Mouse (Mus musculus) common myeloid progenitor, adult 5-6 weeks (primary cell): ENCODE measurements at regions not wholly inside any gene's neighbourhood (a gene's known extent, or its start where the extent isn't known, plus 50 kb on each side); places are given as distances from the start of the nearest gene placed in this dataset.

ENCODE experiments used
- ATAC-seq: replicated peaks from 2 replicates; pipeline ENCODE4 v1.8.0; 2016; ENCODE audit warnings: low read depth, mild to moderate bottlenecking, moderate TSS enrichment, inconsistent platforms; ENCODE audit not compliant: poor library complexity, severe bottlenecking

DNA sequence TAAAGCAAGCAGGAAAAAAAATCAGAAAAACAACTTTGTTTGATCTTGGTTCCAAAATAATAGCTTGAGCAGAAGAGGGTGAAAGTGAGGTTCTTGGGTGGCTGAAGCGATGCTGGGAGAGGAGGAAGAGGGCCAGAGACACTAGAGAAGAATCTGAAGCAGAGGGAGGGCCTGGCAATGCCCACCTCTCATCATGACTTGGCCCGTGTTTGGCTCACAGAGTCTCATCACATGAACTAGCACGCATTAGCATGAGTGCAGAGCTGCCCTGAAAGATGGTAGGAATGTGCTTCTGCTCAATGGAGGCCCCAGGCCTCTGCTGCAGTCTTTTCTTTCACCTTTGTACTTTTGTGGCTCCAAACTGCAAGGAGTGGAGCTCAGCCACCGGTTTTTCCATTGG, 588.6 kb downstream of the Rnf144a start:
- no peak for ATAC-seq

- no peak for ATAC-seq
These were observed 598.8 kb downstream of the Rnf144a start for GRCm38 (mm10) chr12:25816248-25816647.

- ATAC-seq: no peak
These were observed 620.0 kb downstream of the Rnf144a start for GRCm38 (mm10) chr12:25795092-25795491.

- ATAC-seq: no peak
These were observed 620.5 kb downstream of the Rnf144a start for GRCm38 (mm10) chr12:25794571-25794970.

DNA sequence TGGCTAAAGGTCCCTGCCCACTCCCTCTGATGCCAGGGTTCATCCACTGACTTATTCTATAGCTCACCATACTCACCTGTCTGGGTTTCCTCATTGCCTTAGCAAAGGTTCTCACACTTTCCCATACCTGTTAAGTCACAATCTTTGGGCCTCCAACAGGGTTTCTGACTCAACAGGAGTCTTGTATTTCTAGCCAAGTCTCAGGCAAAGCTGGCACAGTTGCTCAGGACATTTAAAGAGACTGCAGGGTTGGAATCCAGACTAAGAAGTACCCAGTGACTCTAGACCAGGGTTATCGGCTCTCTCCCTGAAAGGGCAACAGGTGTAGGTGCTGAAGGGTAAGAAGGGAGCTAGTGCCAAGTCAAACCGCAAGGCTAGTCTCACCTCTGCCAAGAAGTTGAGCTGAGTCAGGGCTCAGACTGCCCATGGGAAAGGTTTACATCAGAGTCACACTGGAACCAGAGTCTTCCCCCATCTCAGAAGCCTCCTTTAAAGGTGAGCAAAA, 622.4 kb downstream of the Rnf144a start:
- ATAC-seq: no peak

- no peak for ATAC-seq
These were observed 624.1 kb downstream of the Rnf144a start for GRCm38 (mm10) chr12:25790956-25791355.

DNA sequence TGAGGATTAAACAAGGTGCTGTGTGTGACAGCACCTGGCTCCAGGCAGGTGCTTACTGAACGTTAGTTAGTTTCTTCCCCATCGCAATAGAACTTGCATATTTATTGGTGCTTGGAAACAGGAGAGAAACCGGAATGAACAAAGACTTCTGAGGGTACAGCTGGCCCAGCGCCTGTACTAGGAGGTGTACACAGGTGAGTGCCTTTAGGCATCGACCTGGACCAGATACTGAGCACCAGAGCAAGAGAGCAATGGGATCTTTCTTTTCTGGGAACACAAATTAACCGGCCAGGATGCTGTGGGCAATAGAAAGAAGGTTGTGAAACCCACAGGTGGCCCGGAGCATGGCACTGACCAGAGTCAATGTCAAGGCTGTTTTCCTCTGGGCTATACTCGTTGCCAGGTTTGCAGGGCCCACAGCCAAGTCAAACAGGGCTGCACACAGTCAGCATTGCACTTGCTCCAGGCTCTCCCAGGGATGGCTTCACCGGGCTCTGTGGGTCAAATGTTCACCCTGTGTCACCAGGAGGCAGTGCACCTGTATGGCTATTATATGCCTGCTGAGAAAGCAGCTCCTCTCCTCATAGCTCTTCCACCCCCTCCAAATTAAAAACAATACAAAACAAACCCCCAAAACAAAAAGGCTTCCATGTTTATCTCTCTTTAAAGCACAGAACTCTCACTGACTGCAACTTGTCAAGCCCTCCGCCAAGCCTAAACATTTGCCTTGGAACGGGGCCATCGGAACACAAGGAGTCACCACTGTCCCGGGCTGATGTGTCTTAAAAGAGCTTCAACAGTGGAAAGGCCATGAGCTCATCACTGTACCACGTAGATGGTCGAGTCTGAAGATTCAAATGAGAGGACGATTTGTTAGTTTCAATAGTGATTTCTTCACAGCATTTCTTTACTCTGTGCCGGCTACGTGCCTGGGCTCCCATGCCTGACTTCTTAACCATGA, 629.1 kb downstream of the Rnf144a start:
- no peak for ATAC-seq

DNA sequence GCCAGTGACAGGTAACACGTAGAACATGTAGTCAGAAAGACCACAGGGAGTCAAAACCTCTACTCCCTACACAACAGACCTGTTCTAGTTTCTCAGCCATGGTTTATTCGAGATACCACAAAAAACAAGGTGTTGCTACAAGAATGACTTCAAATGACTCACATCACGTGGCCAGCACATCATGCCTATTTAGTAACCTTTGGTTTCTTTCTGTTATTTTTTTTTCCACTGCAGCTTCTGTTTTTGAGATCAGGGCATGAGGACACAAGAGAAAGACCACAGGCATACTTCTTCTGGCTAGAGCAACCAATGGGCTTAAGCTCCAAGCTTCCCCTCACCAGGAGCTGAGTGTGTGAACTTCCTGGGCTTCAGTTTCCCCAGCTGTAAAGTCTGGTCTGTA, 630.7 kb downstream of the Rnf144a start:
- ATAC-seq: no peak

- ATAC-seq: no peak
These were observed 631.9 kb downstream of the Rnf144a start for GRCm38 (mm10) chr12:25782972-25783717.

GRCm38 (mm10) chr12:25771856-25772255, 643.2 kb downstream of the Rnf144a start:
- no peak for ATAC-seq

DNA sequence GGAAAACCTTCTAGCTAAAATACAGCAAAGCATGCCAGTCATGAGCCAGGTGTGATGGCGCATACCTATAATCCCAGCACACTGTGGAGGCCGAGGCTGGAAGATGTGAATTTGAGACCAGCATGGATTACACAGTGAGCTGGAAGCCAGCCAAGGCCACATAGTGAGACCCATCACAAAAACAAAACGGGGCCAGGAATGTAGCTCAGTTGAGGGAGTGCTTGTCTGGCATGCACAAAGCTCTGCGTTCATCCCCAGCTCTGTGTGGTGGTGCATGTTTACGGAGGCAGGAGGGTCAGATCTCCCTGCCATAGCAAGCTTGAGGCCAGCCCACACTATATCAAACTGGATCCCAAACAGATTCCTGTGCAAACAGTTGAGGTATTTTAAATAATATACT, 646.4 kb downstream of the Rnf144a start:
- ATAC-seq: no peak

GRCm38 (mm10) chr12:25763061-25763460, 652.0 kb downstream of the Rnf144a start:
- no peak for ATAC-seq

- ATAC-seq: no peak
These were observed 658.0 kb downstream of the Rnf144a start for GRCm38 (mm10) chr12:25757014-25757413.

DNA sequence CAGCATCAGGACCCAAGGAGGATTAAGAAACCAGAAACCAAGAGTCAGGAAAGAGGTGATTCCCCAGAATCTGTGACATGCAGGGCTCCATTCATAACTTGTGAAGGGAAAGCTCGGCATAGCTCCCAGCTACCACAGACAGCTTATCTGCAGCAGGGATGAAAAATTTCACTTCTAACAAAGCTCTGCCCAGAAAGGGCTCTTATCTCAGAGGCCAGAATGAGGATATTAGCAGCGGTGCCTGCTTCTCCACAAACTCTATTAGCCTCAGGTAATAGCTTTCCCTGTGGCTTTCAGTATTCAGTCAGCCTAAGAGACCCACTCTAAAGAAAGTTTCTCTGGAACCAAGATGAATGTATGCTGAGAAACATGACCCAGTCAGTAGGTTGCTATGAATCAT, 636.9 kb upstream of the Id2 start:
- ATAC-seq: no peak

DNA sequence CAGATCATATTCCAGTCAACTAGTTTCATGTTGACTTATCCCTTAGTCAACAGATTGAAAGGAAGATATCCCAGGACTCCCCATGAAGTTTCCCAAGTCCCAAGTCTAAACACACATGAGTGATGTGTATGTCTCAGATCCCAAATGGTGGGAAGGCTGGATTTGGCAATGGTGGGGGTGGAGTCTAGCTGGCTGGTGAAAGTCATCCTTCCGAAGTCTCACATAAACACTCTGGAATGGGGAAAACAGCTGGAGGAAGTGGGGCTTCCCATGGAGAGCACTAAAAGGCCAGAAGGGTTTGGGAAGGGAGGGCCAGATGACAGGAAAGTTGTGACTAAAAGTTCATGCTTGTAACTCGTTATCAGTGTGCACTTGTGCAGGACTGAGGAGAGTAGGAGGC, 628.8 kb upstream of the Id2 start:
- no peak for ATAC-seq

GRCm38 (mm10) chr12:25711186-25711585, 614.2 kb upstream of the Id2 start:
- ATAC-seq: no peak

DNA sequence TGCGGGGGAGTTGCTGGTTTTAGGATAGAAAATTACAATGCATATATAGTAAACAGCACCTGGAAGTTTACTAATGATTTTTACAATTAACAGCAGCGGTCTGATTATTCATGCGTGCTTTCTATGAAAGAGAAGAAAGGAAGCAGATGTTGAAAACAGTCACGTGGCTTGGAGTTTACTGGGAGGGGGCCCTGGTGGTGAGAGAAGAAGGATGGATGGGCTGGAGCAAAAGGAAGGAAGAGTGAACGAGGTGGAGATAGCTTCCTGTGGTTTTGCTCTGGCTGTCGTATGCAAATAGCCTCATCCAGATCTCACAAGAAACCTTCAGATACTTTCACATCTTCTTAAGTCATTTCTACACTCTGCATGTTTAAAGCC, 606.1 kb upstream of the Id2 start:
- 0 out of 2 replicates have a peak, but pooled peaks have one; percentile 25 for ATAC-seq

GRCm38 (mm10) chr12:25702176-25703022, 605.5 kb upstream of the Id2 start:
- ATAC-seq: peak; percentile 54

GRCm38 (mm10) chr12:25687063-25687462, 590.1 kb upstream of the Id2 start:
- no peak for ATAC-seq

GRCm38 (mm10) chr12:25676631-25677030, 579.7 kb upstream of the Id2 start:
- ATAC-seq: no peak
